Mouse (Mus musculus): ENCODE results near the gene 1700029F12Rik.
A peak's percentile ranks its signal among the peaks of the same experiment; 100 is the strongest.

The 1700029F12Rik gene

DNA sequence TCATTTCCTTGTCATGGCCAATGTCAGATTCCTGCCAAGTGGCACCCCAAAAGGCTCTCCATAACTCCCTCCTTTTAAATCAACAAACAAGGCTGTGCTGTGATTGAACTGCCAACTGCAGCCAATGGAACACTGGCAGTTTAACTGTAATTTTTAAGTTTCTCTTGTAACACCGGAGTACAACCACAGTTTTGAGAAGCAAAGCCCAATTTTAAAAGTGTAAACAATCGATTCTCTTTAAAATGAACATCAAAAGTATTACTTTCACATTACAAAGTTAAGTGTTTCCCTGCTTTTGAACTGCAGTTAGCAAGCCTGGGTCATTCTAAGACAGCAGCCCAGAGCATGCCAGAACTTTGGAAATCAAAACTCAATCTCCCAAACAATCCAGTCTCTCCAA lies at the start of gene 1700029F12Rik:
Gene 1700029F12Rik (minus strand): TSS at position 101 of the 400 bp plus-strand sequence.
- no peak for DNase-seq (ENCODE audit: low read depth, low spot score)

DNA sequence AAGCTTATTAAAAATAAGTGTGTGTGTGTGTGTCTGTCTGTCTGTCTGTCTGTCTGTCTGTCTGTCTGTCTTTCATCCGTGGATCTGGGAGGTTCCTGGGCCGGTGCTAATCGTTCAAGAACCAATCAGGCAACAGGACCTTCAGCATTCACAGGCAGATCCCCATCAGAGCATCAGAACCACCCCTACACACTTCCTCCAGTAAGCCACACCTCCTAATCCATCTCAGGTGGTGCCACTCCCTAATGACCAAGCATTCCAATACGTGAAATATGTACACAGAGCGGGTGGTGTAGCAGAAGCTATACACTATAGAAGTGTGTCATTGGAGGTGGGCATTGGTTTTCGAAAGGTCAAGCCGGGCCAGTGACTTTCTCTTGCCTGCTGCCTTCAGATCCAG lies 48.3 kb upstream of the 1700029F12Rik start:
- peak; percentile 73 for DNase-seq (ENCODE audit: low read depth, low spot score)

DNA sequence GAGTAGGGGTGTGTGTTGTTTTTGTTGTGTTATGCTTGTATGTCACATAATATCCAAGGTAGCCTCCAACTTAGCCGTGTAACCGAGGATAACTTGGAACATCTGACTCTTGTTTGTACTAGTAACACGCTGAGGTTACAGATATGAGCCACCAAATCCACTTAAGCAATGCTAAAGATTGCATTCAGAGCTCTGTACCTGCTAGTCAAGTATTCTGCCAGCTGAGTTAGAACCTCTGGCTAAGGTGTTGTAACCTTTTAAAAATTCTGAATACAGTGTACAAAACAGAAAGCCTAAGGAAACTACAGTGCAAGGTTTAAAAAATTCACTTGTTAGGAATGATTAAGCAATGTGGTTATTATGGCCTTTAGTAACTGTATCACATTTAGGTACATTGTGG lies 46.5 kb upstream of the 1700029F12Rik start:
- no peak for DNase-seq (ENCODE audit: low read depth, low spot score)

DNA sequence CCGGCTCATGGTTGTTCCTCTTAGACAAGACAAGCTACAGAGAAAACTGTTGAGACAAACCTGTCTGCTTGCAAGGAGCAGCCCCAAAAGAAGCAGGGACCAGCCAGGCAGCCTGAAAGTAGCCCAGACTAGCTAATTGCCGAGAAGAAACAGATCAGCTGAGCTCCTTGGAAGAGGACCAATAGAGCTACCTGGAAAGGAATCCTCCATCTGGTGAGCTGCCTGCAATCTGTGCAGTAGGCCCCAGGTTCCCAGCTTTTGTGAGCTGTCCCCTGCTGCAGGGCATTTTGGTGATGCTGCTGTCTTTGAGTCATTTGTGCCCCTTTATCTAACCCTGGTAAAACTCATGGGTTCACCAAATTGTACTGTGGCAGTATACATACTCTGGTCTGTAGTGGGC lies 46.0 kb upstream of the 1700029F12Rik start:
- DNase-seq (ENCODE audit: low read depth, low spot score) = no peak

DNA sequence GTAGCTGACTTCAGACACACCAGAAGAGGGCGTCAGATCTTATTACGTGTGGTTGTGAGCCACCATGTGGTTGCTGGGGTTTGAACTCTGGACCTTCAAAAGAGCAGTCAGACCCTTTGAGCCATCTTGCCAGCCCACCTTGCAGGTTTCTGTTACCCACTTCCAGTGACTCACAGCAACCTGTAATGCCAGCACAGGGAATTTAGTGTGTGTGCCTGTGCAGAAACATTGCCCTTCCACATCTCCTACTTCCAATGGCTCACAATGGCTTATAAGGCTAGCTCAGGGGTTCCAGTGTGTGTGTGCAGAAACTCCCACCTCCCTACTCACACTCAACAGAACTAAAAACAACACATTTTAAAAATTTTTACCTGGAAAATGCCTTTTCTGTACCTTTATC lies 43.4 kb upstream of the 1700029F12Rik start:
- no peak for DNase-seq (ENCODE audit: low read depth, low spot score)

DNA sequence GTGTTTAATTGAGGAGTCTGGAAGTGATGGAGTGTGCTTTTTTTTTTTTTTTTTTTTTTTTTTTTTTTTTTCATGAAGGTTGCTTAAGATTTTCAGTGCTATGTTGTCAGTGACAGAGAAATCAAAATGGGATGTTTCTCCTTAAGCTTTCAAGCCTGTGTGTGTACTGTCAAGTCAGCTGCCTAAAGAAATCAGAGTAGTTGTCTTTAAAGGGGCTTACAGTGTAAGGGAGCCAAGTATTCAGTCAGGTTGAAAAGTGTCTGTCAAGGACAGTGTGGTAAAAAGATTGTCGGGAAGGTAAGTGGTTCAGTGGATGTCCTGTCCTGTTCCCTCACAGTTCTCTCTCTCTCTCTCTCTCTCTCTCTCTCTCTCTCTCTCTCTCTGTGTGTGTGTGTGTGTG lies 39.3 kb upstream of the 1700029F12Rik start:
- DNase-seq (ENCODE audit: low read depth, low spot score) = no peak

DNA sequence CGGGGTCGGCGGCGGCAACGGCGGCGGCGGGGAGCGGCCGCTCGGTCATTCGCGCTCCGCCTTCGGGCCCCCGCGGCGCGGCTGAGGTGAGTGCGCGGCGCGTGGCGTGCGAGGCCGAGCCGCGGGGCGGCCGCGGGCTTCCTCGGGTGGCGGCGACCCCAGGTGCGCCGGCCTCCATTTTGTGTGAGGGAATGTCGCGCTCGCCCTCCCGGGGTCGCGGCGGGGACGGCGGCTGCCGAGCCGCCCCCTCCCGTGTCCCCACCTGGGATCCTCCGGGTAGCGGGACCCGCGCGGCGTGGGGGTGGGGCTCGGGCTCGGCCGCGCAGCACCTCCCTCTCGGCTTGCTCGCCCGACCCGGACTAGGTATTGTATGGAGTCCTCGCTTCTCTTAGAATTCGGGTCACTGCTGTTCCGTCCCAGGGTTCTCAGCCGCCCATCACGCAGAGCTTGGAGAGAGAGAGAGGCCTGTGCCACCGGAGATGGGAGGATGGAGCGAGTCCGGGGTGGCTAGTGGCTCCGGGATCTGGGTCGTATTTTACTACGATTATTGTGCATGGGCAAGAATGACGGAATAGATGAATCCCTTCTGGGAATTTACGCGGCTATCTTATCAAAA lies 37.6 kb upstream of the 1700029F12Rik start:
- DNase-seq (ENCODE audit: low read depth, low spot score) = peak; percentile 67

DNA sequence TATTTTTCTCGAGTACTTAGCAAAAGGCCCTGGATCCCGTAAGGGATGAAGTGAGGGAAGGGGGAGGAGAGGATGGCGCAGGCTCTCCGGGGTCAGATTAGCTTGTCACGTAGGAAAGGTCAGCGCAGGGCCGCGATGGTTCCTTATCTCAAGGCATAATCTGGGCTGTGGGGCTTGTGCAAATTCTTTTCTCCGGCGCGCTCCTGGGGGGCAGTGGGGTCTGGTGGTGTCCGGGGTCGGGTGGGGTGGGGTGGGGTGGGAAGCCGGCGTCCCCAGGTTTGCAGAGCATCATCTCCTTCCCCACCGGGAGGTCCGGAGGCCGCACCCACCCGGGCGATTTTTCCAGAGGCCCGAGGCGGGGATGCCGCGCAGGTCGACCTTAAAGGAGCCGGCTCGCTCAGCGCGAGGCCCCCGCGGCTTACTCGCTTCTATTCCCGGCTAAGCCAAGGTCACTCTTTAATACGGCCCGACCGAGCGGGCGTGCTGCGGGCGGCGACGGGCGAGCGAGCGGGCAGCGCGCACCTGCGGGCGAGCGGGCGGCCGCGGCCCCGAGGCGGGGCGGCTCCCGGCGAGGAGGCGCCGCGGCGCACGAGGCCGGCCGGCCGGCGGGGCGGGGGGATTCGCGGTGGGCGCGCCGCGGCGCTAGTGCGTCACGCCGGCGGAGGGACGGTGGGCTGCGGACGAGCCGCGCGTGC lies 36.9 kb upstream of the 1700029F12Rik start:
- DNase-seq (ENCODE audit: low read depth, low spot score) = peak; percentile 90

DNA sequence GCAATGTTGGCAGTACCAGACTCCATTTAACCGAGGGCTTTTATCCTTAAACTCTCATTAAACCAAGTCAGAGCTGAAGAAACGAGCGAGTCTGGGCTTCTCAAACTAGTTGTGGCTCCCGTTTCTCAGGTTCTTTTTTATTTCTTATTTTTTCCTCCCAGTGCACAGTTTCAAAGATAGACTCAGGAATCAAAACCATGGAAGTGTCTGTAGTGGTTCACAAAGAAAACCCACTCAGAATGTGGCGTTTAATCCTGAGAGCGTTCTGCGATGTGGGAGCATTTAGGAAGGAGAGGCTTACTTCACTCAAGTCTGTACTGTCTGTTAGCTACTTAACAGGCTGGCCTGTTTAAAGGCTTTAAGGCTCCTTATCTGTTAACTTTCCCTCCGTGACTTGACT lies 34.0 kb upstream of the 1700029F12Rik start:
- DNase-seq (ENCODE audit: low read depth, low spot score) = no peak

DNA sequence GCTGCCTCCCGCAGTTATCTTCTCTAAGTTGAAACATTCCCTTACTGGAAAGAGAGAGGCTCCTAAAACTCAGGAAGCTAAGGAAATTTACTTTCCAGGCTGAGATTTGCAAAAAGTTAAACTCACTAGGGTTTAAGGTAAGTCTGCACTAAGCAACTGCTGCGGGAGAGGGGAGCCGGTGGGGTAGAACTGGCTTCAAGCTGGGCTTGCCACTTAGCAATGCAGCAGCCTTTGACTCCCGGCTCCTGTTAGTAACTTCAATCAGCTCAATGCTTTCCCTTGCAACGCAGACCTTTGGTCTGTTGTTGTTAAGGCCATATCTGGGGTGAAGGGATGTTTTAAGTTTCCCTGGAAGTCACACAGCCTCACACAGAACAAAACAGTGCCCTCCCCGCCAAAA lies 33.5 kb upstream of the 1700029F12Rik start:
- DNase-seq (ENCODE audit: low read depth, low spot score) = peak; percentile 63

DNA sequence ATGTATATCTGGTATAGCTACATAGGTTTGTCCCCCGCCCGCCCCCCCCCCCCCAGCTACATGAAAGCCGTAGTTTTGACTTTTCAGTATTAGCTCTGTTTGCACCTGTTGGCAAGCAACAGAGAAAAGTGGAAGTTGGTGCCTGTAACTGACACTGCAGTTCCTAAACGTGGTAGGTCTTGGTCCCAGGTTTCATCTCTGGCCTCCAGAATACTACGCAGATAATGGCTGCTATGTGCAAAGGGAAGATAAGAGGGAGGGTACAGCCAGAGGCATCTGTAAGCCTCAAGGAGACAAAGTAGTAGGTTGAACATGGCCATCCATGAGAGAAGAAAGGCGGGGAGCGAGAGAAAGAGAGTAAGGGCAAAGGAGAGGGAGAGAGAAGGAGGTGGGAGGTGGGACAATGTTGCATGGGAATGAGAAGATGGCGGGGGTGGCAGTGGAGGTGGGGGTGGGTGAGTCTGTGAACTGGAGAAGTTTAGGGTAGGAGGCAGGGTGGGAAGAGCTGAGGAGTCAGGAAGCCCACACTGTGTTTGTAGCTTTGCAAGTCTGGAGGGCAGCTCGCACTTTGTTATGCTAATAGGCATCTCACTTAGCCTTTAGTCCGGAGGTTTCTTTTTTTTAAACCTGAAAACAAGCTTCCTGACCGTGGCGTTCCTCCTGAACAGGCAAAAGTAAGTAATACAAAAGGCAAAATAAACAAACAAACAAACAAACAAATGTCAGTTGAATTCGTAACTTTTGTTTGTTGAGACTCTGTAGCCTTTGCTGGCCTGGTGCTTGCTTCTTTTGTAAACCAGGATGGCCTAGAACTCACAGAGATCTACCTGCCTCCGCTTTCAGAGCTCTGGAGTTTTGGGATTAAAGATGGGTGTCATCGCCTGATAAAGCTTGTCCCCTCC lies 32.7 kb upstream of the 1700029F12Rik start, which contains the start of gene Fam169a:
Gene Fam169a (plus strand): TSS at position 638 of the 902 bp plus-strand sequence.
- peak; percentile 92 for DNase-seq (ENCODE audit: low read depth, low spot score)

DNA sequence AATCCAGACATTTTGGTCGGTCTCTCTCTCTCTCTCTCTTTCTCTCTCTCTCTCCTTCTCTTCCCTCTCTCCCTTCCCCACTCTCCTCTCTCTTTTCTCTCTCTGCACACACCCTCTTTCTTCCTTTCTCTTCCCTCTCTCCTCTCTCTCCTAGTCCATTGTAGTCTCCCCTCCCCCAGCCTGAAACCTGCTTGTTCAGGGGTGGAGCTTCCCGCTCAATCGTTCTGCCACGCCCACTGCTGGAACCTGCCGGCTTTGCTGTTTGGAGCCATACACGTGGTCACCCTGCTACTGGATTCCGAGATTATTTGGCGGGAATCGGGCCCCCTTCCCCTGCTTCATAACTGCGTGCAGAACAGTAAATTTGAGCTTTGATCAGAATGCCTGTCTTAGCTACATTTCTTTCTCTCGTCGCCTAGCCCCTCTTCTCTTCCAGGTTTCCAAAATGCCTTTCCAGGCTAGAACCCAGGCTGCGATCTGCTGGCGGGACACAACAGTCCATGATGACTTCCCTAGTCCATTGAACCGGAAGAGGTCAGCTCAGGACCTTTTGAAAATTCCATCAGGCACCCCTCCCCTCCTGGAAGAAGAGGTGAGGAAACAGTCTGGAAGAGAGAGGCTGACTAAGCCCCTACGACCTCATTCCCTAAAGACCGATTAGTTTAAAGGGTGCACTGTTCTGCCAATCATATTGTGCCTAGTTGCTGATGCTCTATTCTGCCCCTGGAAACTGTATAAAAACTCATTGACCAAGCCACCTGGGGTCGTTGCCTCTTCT lies 30.9 kb upstream of the 1700029F12Rik start:
- DNase-seq (ENCODE audit: low read depth, low spot score) = peak; percentile 85

DNA sequence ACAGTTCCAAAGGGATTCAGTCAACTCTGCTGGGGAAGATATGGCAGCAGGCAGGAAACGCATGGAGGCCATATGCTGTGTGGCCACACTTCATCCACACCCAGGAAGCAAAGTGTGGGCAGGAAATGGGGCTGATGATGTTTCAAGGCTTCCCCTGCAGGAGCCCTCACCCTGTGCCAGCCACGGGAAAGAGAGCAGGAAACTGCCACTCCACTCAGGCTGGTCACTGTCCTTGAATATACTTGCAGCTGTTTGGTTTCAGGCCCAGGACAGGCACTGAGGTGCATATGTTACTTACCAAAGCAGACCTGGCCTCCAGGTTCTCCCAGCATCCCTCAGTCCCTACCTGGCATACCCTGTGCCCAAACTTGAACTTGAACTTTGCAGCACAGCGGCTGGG lies 30.3 kb upstream of the 1700029F12Rik start:
- peak; percentile 36 for DNase-seq (ENCODE audit: low read depth, low spot score)

DNA sequence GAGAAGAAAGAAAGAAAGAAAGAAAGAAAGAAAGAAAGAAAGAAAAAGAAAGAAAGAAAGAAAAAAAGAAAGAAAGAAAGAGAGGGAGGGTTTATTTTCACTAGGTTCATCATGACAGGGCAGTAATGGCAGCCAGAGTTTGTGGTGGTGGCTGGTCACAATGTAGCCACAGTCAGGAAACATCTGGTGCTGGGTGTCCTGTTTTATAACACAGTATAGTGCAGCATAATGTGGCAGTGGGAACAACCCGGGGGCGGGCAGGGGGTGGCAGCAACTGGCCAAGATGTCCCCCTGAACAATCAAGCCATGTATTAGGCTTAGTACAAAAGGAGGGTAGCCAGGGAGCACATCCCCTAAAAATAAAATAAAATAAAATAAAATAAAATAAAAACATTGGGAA lies 29.3 kb upstream of the 1700029F12Rik start:
- no peak for DNase-seq (ENCODE audit: low read depth, low spot score)

DNA sequence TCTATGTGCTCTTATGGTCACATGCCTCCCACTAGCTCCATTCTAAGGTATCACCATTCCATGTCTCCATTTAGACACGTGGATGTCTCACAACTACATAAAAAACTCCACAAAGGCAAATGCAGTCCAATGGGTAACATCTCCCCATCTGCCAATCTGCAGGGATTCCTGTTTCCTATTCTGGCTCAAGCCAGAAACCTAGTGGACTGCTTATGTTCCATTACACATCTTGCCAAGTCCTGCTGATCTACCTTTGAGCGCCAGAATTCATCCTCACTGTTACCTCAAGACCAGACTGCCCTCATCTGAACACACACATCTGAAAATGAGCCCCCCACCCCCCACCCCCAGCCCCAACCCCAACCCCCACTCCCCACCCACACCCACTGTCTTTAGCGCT lies 28.0 kb upstream of the 1700029F12Rik start:
- no peak for DNase-seq (ENCODE audit: low read depth, low spot score)

DNA sequence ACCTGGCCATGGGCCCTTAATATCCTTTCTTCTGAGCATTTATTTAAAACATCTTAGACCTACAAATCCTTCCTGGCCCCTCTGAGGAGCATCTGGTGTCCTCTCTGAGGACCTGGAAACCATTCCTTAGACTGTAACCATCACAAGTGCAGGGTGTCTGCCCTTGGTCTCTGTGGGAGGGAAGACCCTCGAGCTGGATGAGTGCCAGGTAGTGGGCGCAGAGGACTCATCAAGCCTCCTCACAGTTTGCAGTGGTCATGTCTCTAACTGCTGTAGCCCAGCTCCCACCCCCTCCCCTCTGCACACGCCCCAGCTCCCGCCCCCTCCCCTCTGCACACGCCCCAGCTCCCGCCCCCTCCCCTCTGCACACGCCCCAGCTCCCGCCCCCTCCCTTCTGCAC lies 26.2 kb upstream of the 1700029F12Rik start:
- DNase-seq (ENCODE audit: low read depth, low spot score) = no peak

DNA sequence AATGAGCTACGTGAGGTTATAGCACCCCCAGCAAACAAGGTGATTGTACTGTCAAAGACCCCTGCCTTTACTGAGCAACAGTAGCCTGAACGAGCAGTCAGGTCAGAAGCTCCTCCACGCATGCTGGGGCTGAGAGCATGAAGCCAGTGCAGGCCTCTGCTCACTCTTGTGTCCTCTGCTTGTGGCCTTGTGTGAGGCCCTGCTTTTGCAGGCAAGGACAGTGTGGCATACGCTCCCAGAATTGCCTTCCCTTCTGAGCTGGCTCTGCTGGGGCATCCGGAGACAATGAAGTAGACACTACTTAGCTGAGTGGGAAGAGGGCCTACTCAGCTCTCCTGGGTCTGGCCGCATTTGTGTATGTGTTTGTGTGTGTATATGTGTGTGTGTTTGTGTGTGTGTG lies 25.6 kb upstream of the 1700029F12Rik start:
- DNase-seq (ENCODE audit: low read depth, low spot score) = no peak

DNA sequence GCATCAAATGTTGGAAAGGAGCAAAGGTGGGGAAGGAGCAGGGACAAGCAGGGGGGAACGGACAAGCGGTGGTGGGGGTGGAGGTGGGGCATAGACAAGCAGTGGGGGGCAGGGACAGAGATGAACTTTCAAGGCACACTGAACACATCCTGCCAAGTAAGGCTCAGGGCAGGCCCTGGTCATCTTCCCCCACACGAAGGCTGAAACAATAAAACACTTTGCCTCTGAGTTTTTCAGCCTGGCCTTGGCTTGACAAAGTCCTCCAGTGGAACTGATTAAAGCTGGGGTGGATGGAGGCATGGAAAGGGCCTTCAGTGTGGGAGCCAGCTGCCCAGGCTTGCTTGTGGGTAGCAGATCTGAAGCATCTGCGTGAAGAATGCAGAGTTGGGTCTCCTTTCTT lies 23.7 kb upstream of the 1700029F12Rik start:
- DNase-seq (ENCODE audit: low read depth, low spot score) = no peak

DNA sequence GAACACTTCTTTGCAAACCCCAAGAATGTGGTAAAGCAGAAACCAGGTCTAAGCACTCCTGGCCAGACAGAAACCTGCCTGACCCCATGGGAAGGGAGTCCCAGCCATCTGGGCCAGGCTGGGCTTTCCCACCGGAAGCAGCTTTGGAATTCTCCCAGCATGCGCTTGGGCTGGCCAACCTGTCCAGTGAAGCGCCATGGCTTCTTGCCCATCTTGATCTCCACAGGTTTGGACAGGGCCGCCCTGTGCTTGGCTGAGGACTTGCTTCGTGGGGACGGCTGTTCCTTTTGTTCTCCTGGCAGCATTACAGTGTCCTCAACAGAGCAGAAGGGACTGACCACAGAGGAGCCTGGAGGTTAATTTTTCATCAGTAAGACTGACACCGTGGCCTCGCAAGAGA lies 19.7 kb upstream of the 1700029F12Rik start:
- no peak for DNase-seq (ENCODE audit: low read depth, low spot score)

DNA sequence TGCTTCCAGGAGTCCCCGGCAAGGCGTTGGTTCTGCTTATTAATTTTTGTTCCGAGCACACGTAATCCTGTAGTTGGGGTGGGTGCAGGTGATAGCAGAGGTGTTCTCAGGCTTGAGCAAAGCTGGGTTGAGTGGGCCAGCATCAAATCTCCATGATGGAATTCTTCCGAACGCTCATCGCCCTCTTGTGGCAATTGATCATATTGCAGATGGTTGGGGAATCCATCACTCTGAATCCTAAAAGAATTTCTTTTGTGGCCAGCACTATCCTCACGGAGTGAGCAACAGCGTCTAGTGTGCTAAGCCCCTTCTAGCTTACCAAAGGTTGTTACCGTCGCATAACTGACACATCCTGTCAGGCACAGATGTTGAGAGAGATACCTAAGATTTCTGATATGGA lies 18.5 kb upstream of the 1700029F12Rik start:
- DNase-seq (ENCODE audit: low read depth, low spot score) = peak; percentile 86

DNA sequence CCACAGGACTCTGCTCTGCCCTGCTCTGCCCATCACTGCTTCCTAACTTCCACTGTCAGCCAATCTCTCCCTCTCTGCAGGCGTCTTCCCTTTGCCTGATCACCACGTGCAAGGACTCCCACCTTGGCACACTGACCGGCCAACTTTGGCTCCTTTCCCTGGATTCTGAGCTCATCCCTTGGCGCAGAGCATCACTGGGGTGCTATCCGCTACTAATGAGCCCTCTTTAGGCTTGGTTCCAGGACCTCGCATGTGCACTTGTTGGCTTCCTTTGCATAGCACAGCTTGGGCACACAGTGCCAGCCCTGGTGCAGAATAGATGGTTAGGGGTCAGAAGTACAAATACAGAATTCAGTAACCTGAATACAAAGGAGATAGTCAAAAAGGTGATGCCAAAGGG lies 17.0 kb upstream of the 1700029F12Rik start:
- DNase-seq (ENCODE audit: low read depth, low spot score) = no peak

DNA sequence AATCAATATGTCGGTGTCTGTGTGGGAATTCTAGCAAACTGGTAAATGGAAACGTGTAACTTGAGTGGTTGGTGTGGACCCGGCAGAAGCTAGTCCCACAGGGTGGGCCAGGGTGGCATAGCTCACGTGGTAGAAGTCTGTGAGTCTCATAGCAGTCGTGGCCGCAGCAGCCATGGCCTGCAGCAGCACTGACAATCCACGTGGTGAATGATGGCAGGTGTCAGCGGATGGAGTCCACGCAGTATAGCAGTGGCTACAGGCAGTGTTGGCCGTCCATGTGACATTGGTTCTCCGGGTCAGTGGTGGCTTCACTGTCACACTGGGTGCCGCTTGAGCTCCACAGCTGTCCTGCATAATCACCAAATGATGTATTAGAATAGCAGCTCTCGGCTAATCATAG lies 4.1 kb downstream of the 1700029F12Rik start:
- no peak for DNase-seq (ENCODE audit: low read depth, low spot score)
